Mouse (Mus musculus): ENCODE results near the gene Prss56.

- TF ChIP-seq GATA1 (IDR thresholded peaks at IDR 0.05; ENCODE audit: borderline replicate concordance, low read length) (no peak), FLI1 (IDR thresholded peaks at IDR 0.05; ENCODE audit: low read length) (no peak)
Observed at GRCm38 (mm10) chr1:87211431-87211830, 28.3 kb downstream of the Prss56 start.

Data from megakaryocyte, embryonic 14.5 days (primary cell).